20 mouse cellular contexts compared by ENCODE assay signal in genomic region chr8:122811870-122812494, GRCm38 (mm10). TPM values are rescaled to one million over a fixed set of nuclear protein-coding genes. Genes with fewer than 3 reads are reported as not detected.
DNase-seq lines count a peak whose midpoint lies in the region; ATAC-seq and TF ChIP-seq lines count a peak whose summit lies in the region.
"Had no signal": no experiment of that assay in that cellular context is flagged by ENCODE, and none has a peak within 500 bp of the region (broad histone marks: within the 10 kb centered on the region; RNA-seq: fewer than 3 reads in every experiment).

No protein-coding gene starts in this region.

- H3K9ac ChIP-seq in midbrain, embryonic 13.5 days (replicated peaks), result 0 out of 2 replicates have a peak overlapping the region, but pooled peaks have one; percentile 24
- H3K9ac ChIP-seq in hindbrain, postnatal 0 days (replicated peaks; ENCODE audit: low read length), result no peak overlapping the region
- H3K9ac ChIP-seq in neural tube, embryonic 14.5 days (replicated peaks; ENCODE audit: low read depth, low read length), result peak overlapping the region; percentile 8; the same call in 1 of the 2 replicates
- H3K9ac ChIP-seq: embryonic facial prominence, embryonic 12.5 days; liver, embryonic 12.5 days had no signal

- no peak overlapping the region for H3K4me2 ChIP-seq in midbrain, embryonic 13.5 days (replicated peaks)
- no peak overlapping the region for H3K4me2 ChIP-seq in hindbrain, postnatal 0 days (ENCODE audit: low read depth, low read length)
- H3K4me2 ChIP-seq in neural tube, embryonic 14.5 days (ENCODE audit: low read depth, low read length), result no peak overlapping the region
- H3K4me2 ChIP-seq: embryonic facial prominence, embryonic 12.5 days; liver, embryonic 12.5 days had no signal

- H3K27me3 ChIP-seq in midbrain, embryonic 13.5 days, result 0 out of 2 replicates have a peak, but pooled peaks cover 3% of the 10 kb centered on the region
- H3K27me3 ChIP-seq in midbrain, embryonic 10.5 days (ENCODE audit: low read depth, poor library complexity, severe bottlenecking), result peaks cover 7% of the 10 kb centered on the region; the same call in 1 of the 2 replicates
- peaks cover 18% of the 10 kb centered on the region for H3K27me3 ChIP-seq in hindbrain, embryonic 10.5 days (ENCODE audit: insufficient read depth, poor library complexity, severe bottlenecking)
- H3K27me3 ChIP-seq in hindbrain, postnatal 0 days (ENCODE audit: insufficient read depth, low read length), result no peaks in the 10 kb centered on the region
- H3K27me3 ChIP-seq in neural tube, embryonic 14.5 days (ENCODE audit: control insufficient read depth, insufficient read depth, low read length), result no peaks in the 10 kb centered on the region
- H3K27me3 ChIP-seq: embryonic facial prominence, embryonic 12.5 days; Patski had no signal

- 74% methylated on average over 16 of the region's 16 CpGs for WGBS in midbrain, embryonic 13.5 days
- 92% methylated on average over 16 of the region's 16 CpGs for WGBS in midbrain, embryonic 10.5 days
- 86% methylated on average over 16 of the region's 16 CpGs for WGBS in hindbrain, embryonic 10.5 days
- 61% methylated on average over 16 of the region's 16 CpGs for WGBS in hindbrain, postnatal 0 days
- 35% methylated on average over 16 of the region's 16 CpGs for WGBS in neural tube, embryonic 14.5 days

- peak overlapping the region; percentile 64 for H3K27ac ChIP-seq in midbrain, embryonic 13.5 days
- no peak overlapping the region for H3K27ac ChIP-seq in midbrain, embryonic 10.5 days (replicated peaks)
- peak overlapping the region; percentile 46; the same call in 1 of the 2 replicates for H3K27ac ChIP-seq in hindbrain, embryonic 10.5 days
- H3K27ac ChIP-seq in hindbrain, postnatal 0 days, result no peak overlapping the region; the same call in 1 of the 2 replicates
- H3K27ac ChIP-seq in neural tube, embryonic 14.5 days (ENCODE audit: low read depth, low read length), result peak overlapping the region; percentile 74
- H3K27ac ChIP-seq: embryonic facial prominence, embryonic 12.5 days; gastrocnemius, adult 2 months; liver, embryonic 12.5 days had no signal

- peaks cover 66% of the 10 kb centered on the region for H3K4me1 ChIP-seq in midbrain, embryonic 13.5 days (replicated peaks)
- H3K4me1 ChIP-seq in midbrain, embryonic 10.5 days, result peaks cover 26% of the 10 kb centered on the region
- peaks cover 55% of the 10 kb centered on the region for H3K4me1 ChIP-seq in hindbrain, embryonic 10.5 days (replicated peaks)
- H3K4me1 ChIP-seq in hindbrain, postnatal 0 days (ENCODE audit: insufficient read depth, low read length), result peaks cover 14% of the 10 kb centered on the region
- peaks cover 43% of the 10 kb centered on the region for H3K4me1 ChIP-seq in neural tube, embryonic 14.5 days (ENCODE audit: control insufficient read depth, insufficient read depth, low read length)
- H3K4me1 ChIP-seq: embryonic facial prominence, embryonic 12.5 days had no signal

- H3K36me3 ChIP-seq in midbrain, embryonic 13.5 days, result 0 out of 2 replicates have a peak, but pooled peaks cover 6% of the 10 kb centered on the region
- peaks cover 17% of the 10 kb centered on the region for H3K36me3 ChIP-seq in midbrain, embryonic 10.5 days
- peaks cover 29% of the 10 kb centered on the region for H3K36me3 ChIP-seq in hindbrain, embryonic 10.5 days
- no peaks in the 10 kb centered on the region for H3K36me3 ChIP-seq in hindbrain, postnatal 0 days (ENCODE audit: insufficient read depth, low read length)
- no peaks in the 10 kb centered on the region for H3K36me3 ChIP-seq in neural tube, embryonic 14.5 days (ENCODE audit: control insufficient read depth, insufficient read depth, low read length)

- ATAC-seq in midbrain, embryonic 13.5 days, result peak; percentile 60
- ATAC-seq in hindbrain, postnatal 0 days, result peak; percentile 37
- peak; percentile 77 for ATAC-seq in neural tube, embryonic 14.5 days (ENCODE audit: low read depth)
- ATAC-seq: activated CD4-positive, CD25-positive, alpha-beta regulatory T cell, adult 4 months; Patski had no signal

- TF ChIP-seq CTCF in hindbrain, postnatal 0 days (IDR thresholded peaks at IDR 0.05; ENCODE audit: low read depth), result no peak

- DNase-seq in midbrain, embryonic 10.5 days (ENCODE audit: low spot score), result no peak
- DNase-seq in hindbrain, embryonic 10.5 days (ENCODE audit: low spot score), result no peak
- DNase-seq in hindbrain, postnatal 0 days (ENCODE audit: low spot score), result no peak
- DNase-seq in gastrocnemius, postnatal 10 days, result no peak
- no peak for DNase-seq in frontal cortex, postnatal 36 days (ENCODE audit: low spot score in 2 of 2)
- DNase-seq: adrenal gland, postnatal 36 days; gastrocnemius, adult 2 months; kidney, adult 18-20 months; layer of hippocampus, adult 9-11 months; right cerebral cortex, postnatal 14 days; thymus, postnatal 36 days had no signal

- no peaks in the 10 kb centered on the region for H3K9me3 ChIP-seq in midbrain, embryonic 13.5 days
- H3K9me3 ChIP-seq in midbrain, embryonic 10.5 days (replicated peaks), result no peaks in the 10 kb centered on the region
- no peaks in the 10 kb centered on the region for H3K9me3 ChIP-seq in hindbrain, embryonic 10.5 days
- H3K9me3 ChIP-seq in hindbrain, postnatal 0 days (ENCODE audit: low read length), result no peaks in the 10 kb centered on the region
- H3K9me3 ChIP-seq in neural tube, embryonic 14.5 days (ENCODE audit: control insufficient read depth, low read length), result no peaks in the 10 kb centered on the region
- H3K9me3 ChIP-seq: embryonic facial prominence, embryonic 12.5 days; liver, embryonic 12.5 days had no signal

- no peak overlapping the region for H3K4me3 ChIP-seq in midbrain, embryonic 13.5 days (replicated peaks)
- no peak overlapping the region for H3K4me3 ChIP-seq in midbrain, embryonic 10.5 days
- no peak overlapping the region for H3K4me3 ChIP-seq in hindbrain, embryonic 10.5 days
- H3K4me3 ChIP-seq in hindbrain, postnatal 0 days (ENCODE audit: low read length), result no peak overlapping the region
- no peak overlapping the region for H3K4me3 ChIP-seq in neural tube, embryonic 14.5 days (ENCODE audit: low read depth, low read length)
- H3K4me3 ChIP-seq: embryonic facial prominence, embryonic 12.5 days; gastrocnemius, adult 2 months; liver, embryonic 12.5 days; myocyte had no signal

RNA-seq across cellular contexts. Expression of gene Cdh15, which starts 35.8 kb away (rescaled TPM):
- 1.00 and 1.1 TPM in 2 replicates for polyA plus RNA-seq in midbrain, embryonic 13.5 days (2015; fragmentation: Nextera tagmentation; extraction: Ambion mirVana)
- 0.51 and 0.54 TPM in 2 replicates for polyA plus RNA-seq in midbrain, embryonic 10.5 days (2016; fragmentation: Nextera tagmentation; extraction: Ambion mirVana)
- 0.80 and 1.2 TPM in 2 replicates for polyA plus RNA-seq in hindbrain, embryonic 10.5 days (2016; fragmentation: Nextera tagmentation; extraction: Ambion mirVana)
- 0.72 and 0.84 TPM in 2 replicates for total RNA-seq in hindbrain, postnatal 0 days (2014; rRNA removed)
- polyA plus RNA-seq in hindbrain, postnatal 0 days (2015; fragmentation: Nextera tagmentation; extraction: Ambion mirVana), result 2.3 and 2.4 TPM in 2 replicates
- polyA plus RNA-seq in neural tube, embryonic 14.5 days (2014; fragmentation: Nextera tagmentation; extraction: Ambion mirVana), result 1.4 and 2.2 TPM in 2 replicates
- 10 to 100 TPM; 29.3 to 36.6 TPM for total RNA-seq in gastrocnemius, postnatal 10 days (2021)
- total RNA-seq: megakaryocyte progenitor cell, adult 5-6 weeks had no signal
- polyA plus RNA-seq: spleen, adult 2 months had no signal

RNA-seq across cellular contexts. Expression of gene Acsf3, which starts 36.7 kb away (rescaled TPM):
- polyA plus RNA-seq in midbrain, embryonic 13.5 days (2015; fragmentation: Nextera tagmentation; extraction: Ambion mirVana), result 17.9 and 18.7 TPM in 2 replicates
- 17.8 and 18.6 TPM in 2 replicates for polyA plus RNA-seq in midbrain, embryonic 10.5 days (2016; fragmentation: Nextera tagmentation; extraction: Ambion mirVana)
- 16.5 and 18.0 TPM in 2 replicates for polyA plus RNA-seq in hindbrain, embryonic 10.5 days (2016; fragmentation: Nextera tagmentation; extraction: Ambion mirVana)
- total RNA-seq in hindbrain, postnatal 0 days (2014; rRNA removed), result 19.9 and 22.3 TPM in 2 replicates
- 18.6 and 20.6 TPM in 2 replicates for polyA plus RNA-seq in hindbrain, postnatal 0 days (2015; fragmentation: Nextera tagmentation; extraction: Ambion mirVana)
- polyA plus RNA-seq in neural tube, embryonic 14.5 days (2014; fragmentation: Nextera tagmentation; extraction: Ambion mirVana), result 16.2 and 16.3 TPM in 2 replicates
- 10 to 100 TPM; 14.3 to 15.0 TPM for total RNA-seq in gastrocnemius, postnatal 10 days (2021)

Comparison
In these comparisons a context has a peak if more than half of its experiments do, and no peak if none do; other contexts are left out.
1. H3K27ac ChIP-seq: peak in midbrain, embryonic 13.5 days (single experiment), hindbrain, embryonic 10.5 days (single experiment) and neural tube, embryonic 14.5 days (single experiment); none in midbrain, embryonic 10.5 days (single experiment) and hindbrain, postnatal 0 days (single experiment).
2. Peak in every context shown above with its lines, with median percentiles within 50 percentile points of each other: ATAC-seq.